Mouse (Mus musculus) spleen, adult 2 months (tissue): ENCODE data around the gene Sult1c2.
"Not testable (repeated sequence)": the region's sequence is repeated elsewhere in the genome, so short reads cannot be mapped to it uniquely, and the experiment has no call there.

Experiments
- CTCF ChIP-seq: fragments of 200-500 bp; IDR thresholded peaks from 2 replicates; pipeline ENCODE4 v1.5.1; 2011; ENCODE audit warnings: mild to moderate bottlenecking, inconsistent platforms; ENCODE audit not compliant: insufficient read depth, insufficient read length, insufficient replicate concordance; ENCODE audit errors: extremely low read depth
- POLR2A ChIP-seq: fragments of 200-500 bp; IDR thresholded peaks from 2 replicates; pipeline ENCODE4 v1.6.1; 2011; ENCODE audit warnings: low read depth, low read length, inconsistent platforms

GRCm38 (mm10) chr17:53803974-53804373 is 42.2 kb downstream of the Sult1c2 start:
- not testable (repeated sequence) for TF ChIP-seq CTCF, POLR2A
